Mouse (Mus musculus): ENCODE data around the gene Rps15. TPM values are rescaled to one million over a fixed set of nuclear protein-coding genes. Genes with fewer than 3 reads are reported as not detected.

The Rps15 gene
- polyA plus RNA-seq, 1 experiment from 2014 or later = 939 TPM

DNA sequence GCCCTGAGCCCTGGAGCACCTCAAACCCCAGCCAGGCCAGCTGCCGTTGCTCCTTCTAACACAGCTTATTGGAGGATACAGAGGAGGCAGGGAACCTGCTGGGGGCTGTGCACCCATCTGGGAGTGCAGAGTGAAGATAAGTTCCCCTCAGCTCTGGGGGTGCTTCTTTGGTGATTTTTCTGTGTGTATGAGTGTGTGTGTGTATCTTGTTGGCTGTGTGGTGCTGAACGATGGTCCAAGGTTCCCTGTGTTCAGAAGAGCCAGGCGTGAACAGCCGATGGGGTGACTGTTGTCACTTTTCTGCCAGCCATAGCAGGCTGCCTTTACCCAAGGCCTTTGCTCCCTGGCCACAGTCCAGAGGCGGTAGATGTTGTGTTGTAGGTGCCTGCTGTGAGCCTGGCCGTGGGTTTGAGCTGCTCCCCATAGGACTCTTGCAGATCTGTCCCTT lies 21.5 kb upstream of the Rps15 start:
- Histone ChIP-seq H3K36me3 (ENCODE audit: control insufficient read depth, insufficient read depth, low read length) (peaks cover 16% of the 10 kb centered on the region), H3K9ac (ENCODE audit: low read length) (no peak overlapping the region)

DNA sequence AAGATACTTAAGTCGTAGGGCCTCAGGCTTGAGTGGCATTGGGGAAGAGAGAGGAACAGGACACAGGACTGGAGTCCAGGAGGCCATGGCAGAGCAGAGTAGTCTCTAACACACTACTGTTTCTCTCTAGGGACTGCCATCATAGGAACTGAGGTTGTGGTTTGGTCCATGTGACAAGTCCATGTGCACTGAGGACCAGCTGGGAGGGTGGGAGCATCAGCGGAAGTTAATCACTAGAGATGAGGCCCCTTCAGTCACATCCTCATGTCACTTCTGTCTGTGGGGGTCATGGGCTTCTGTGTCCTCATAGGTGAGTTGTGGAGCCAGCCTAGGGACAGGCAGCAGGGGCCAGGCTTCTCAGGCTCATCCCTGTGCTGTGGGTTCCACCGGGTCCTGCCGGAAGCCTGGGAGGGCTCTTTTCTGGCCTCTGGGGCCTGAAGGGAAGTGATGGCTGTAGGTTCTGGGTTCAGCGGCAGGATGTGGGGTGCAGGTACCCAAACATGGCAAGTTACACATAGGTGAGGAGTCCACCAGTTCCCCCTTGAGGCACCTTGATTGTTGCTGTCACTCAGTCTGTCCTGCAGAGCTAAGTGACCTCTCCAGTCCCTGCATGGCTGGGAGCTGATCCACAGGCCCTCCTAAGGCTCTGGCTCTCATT lies 20.9 kb upstream of the Rps15 start:
- WGBS = 79% methylated on average over 5 of the region's 5 CpGs
- H3K36me3 ChIP-seq (ENCODE audit: control insufficient read depth, insufficient read depth, low read length) = peaks cover 22% of the 10 kb centered on the region
- peaks cover 29% of the 10 kb centered on the region for H3K4me1 ChIP-seq (replicated peaks; ENCODE audit: control insufficient read depth, insufficient read depth, low read length)
- no peak overlapping the region for H3K9ac ChIP-seq (ENCODE audit: low read length)
- H3K27ac ChIP-seq (ENCODE audit: low read length) = no peak overlapping the region
- no peak overlapping the region for H3K4me2 ChIP-seq (ENCODE audit: low read depth, low read length)
- ATAC-seq (ENCODE audit: low read depth) = no peak
- H3K9me3 ChIP-seq (ENCODE audit: control insufficient read depth, low read length) = no peaks in the 10 kb centered on the region
- H3K27me3 ChIP-seq (ENCODE audit: control insufficient read depth, insufficient read depth, low read depth, low read length) = no peaks in the 10 kb centered on the region
- H3K4me3 ChIP-seq (ENCODE audit: low read length) = no peak overlapping the region

More for the DNA sequence above, 21.5 kb upstream of the Rps15 start:
- H3K4me3 ChIP-seq (ENCODE audit: low read length) = no peak overlapping the region
- 51% methylated on average over 6 of the region's 6 CpGs for WGBS
- H3K27me3 ChIP-seq (ENCODE audit: control insufficient read depth, insufficient read depth, low read depth, low read length) = no peaks in the 10 kb centered on the region
- H3K9me3 ChIP-seq (ENCODE audit: control insufficient read depth, low read length) = no peaks in the 10 kb centered on the region
- H3K4me2 ChIP-seq (ENCODE audit: low read depth, low read length) = no peak overlapping the region
- H3K27ac ChIP-seq (ENCODE audit: low read length) = 0 out of 2 replicates have a peak overlapping the region, but pooled peaks have one; percentile 22
- H3K4me1 ChIP-seq (replicated peaks; ENCODE audit: control insufficient read depth, insufficient read depth, low read length) = peaks cover 32% of the 10 kb centered on the region
- ATAC-seq (ENCODE audit: low read depth) = no peak

DNA sequence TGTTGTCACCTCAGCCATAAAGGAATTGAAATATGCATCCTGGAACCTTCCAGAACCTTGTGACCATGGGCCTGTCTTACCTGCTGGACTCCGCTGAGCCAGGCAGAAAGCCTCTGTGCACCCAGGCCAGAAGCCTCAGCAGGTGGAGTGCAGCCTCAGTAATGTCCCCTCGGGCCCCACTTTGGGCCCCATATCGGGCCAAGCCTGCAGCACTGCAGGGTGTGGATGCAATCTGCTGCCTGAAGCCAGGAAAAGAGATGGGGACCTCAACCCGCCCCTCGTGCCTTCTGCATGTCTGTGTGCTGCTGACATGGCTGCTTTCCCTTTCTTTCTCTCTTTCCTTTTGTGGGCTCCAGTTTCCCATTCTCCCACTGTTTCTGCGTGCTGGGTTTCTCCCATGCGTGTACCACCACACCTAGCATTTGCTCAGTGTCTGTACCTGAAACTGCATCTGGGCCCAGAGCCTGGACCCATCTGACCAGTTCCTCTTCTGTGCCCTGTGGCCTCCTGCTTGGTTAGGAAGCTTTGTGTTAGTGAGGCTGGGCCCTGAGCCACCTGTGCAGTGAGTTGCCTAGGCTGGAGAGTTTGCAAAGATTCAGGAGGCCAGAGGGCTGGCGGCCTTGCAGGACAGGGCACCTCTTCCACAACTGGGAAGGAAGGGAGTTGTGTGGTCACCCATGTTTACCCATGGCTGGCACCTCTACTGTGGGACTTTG lies 20.2 kb upstream of the Rps15 start:
- no peaks in the 10 kb centered on the region for H3K9me3 ChIP-seq (ENCODE audit: control insufficient read depth, low read length)
- H3K27ac ChIP-seq (ENCODE audit: low read length) = no peak overlapping the region
- no peak for ATAC-seq (ENCODE audit: low read depth)
- H3K27me3 ChIP-seq (ENCODE audit: control insufficient read depth, insufficient read depth, low read depth, low read length) = no peaks in the 10 kb centered on the region
- H3K36me3 ChIP-seq (ENCODE audit: control insufficient read depth, insufficient read depth, low read length) = peaks cover 25% of the 10 kb centered on the region
- H3K4me2 ChIP-seq (ENCODE audit: low read depth, low read length) = no peak overlapping the region
- no peak overlapping the region for H3K9ac ChIP-seq (ENCODE audit: low read length)
- no peak overlapping the region for H3K4me3 ChIP-seq (ENCODE audit: low read length)
- 81% methylated on average over 8 of the region's 8 CpGs for WGBS
- H3K4me1 ChIP-seq (replicated peaks; ENCODE audit: control insufficient read depth, insufficient read depth, low read length) = peaks cover 22% of the 10 kb centered on the region

DNA sequence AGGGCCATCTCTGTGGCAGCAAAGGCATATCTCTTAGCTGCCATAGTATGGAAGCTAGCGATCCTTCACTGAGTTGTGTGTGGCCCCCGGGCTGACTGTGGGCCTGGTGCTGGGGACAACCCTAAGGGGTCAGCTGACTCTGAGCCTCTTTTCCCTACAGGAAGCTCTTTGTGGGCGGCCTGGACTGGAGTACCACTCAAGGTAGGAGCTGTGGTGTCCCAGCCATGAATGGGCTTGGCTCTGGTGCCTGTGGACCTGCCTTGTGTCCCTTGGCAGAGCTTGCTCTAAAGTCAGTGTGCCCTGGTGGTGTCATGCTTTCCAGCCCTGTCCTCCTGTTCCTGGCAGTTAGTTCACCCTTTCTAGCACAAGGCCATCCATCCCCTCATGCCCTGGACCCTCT lies 18.4 kb upstream of the Rps15 start:
- no peak overlapping the region for H3K4me3 ChIP-seq (ENCODE audit: low read length)
- no peak overlapping the region for H3K27ac ChIP-seq (ENCODE audit: low read length)
- WGBS = 65% methylated on average over 3 of the region's 3 CpGs
- ATAC-seq (ENCODE audit: low read depth) = 0 out of 2 replicates have a peak, but pooled peaks have one; percentile 4
- no peak overlapping the region for H3K4me2 ChIP-seq (ENCODE audit: low read depth, low read length)
- H3K4me1 ChIP-seq (replicated peaks; ENCODE audit: control insufficient read depth, insufficient read depth, low read length) = peaks cover 7% of the 10 kb centered on the region
- no peaks in the 10 kb centered on the region for H3K9me3 ChIP-seq (ENCODE audit: control insufficient read depth, low read length)
- no peaks in the 10 kb centered on the region for H3K27me3 ChIP-seq (ENCODE audit: control insufficient read depth, insufficient read depth, low read depth, low read length)
- H3K9ac ChIP-seq (ENCODE audit: low read length) = no peak overlapping the region
- H3K36me3 ChIP-seq (ENCODE audit: control insufficient read depth, insufficient read depth, low read length) = peaks cover 40% of the 10 kb centered on the region

DNA sequence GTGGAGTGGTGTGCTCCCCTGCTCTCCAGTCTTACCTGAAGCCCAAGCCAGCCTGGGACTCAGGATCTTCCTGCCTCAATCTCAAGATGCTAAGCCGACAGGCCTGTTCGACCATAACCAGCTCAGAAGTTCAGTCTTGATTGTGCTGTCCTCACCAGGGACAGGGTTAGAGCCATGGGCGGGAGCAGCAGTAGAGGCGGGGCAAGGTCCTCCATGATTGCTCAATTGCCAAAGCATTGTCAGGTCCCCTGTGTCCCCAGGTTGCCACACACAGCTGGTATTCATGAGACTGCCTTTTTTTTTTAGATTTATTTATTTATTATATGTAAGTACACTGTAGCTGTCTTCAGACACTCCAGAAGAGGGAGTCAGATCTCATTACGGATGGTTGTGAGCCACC lies 16.0 kb upstream of the Rps15 start:
- WGBS = 83% methylated on average over 4 of the region's 5 CpGs
- peaks cover 59% of the 10 kb centered on the region for H3K36me3 ChIP-seq (ENCODE audit: control insufficient read depth, insufficient read depth, low read length)
- no peak for ATAC-seq (ENCODE audit: low read depth)

DNA sequence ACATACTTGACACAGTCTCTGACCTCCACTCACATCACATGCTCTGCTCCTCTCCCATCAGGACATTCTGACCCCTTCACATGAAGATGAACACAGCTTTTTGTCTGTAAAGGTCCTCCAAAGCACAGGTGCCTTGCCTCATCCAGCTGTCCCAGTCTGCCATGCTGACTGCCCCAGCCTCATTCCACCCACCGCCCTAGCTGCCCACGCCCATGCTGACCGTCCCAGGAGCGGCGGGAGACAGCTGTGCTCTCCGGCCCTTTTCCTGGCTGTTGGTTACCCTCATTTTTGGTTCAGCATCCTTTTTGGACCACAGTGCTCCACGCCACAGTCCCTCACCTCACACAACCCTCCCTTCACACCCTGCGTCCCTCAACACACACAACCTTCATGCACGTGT lies 13.9 kb upstream of the Rps15 start:
- 88% methylated on average over 9 of the region's 9 CpGs for WGBS
- no peak overlapping the region for H3K4me3 ChIP-seq (ENCODE audit: low read length)
- H3K9ac ChIP-seq (ENCODE audit: low read length) = no peak overlapping the region
- H3K4me2 ChIP-seq (ENCODE audit: low read depth, low read length) = no peak overlapping the region
- no peak for ATAC-seq (ENCODE audit: low read depth)
- no peak overlapping the region for H3K27ac ChIP-seq (ENCODE audit: low read length)
- peaks cover 16% of the 10 kb centered on the region for H3K4me1 ChIP-seq (replicated peaks; ENCODE audit: control insufficient read depth, insufficient read depth, low read length)
- no peaks in the 10 kb centered on the region for H3K9me3 ChIP-seq (ENCODE audit: control insufficient read depth, low read length)
- H3K36me3 ChIP-seq (ENCODE audit: control insufficient read depth, insufficient read depth, low read length) = peaks cover 59% of the 10 kb centered on the region
- H3K27me3 ChIP-seq (ENCODE audit: control insufficient read depth, insufficient read depth, low read depth, low read length) = no peaks in the 10 kb centered on the region

More for the DNA sequence above, 16.0 kb upstream of the Rps15 start:
- H3K27ac ChIP-seq (ENCODE audit: low read length) = no peak overlapping the region
- no peaks in the 10 kb centered on the region for H3K27me3 ChIP-seq (ENCODE audit: control insufficient read depth, insufficient read depth, low read depth, low read length)
- H3K9me3 ChIP-seq (ENCODE audit: control insufficient read depth, low read length) = no peaks in the 10 kb centered on the region
- no peak overlapping the region for H3K4me2 ChIP-seq (ENCODE audit: low read depth, low read length)
- H3K4me3 ChIP-seq (ENCODE audit: low read length) = no peak overlapping the region
- H3K9ac ChIP-seq (ENCODE audit: low read length) = no peak overlapping the region
- H3K4me1 ChIP-seq (replicated peaks; ENCODE audit: control insufficient read depth, insufficient read depth, low read length) = peaks cover 6% of the 10 kb centered on the region

DNA sequence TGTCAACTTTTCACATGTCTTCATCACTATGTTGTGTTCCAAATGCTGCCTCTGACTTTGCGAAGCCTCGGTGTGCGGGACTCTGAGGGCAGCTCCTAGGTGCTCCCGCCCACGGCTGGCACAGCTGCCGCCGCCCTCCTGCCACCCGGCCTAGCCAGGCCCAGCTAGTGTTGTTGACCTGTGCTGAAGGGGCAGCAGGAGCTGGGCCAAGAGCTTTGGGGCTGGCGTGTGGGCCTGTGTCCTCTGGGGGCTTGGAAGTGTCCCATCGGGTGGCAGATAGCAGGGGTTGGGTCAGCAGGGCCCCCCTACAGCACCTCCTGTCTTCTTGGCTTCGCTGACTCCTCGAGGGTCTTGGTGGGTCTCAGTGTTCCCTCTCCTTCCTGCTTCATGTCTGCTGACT lies 13.0 kb upstream of the Rps15 start:
- peaks cover 59% of the 10 kb centered on the region for H3K36me3 ChIP-seq (ENCODE audit: control insufficient read depth, insufficient read depth, low read length)
- H3K27me3 ChIP-seq (ENCODE audit: control insufficient read depth, insufficient read depth, low read depth, low read length) = no peaks in the 10 kb centered on the region
- H3K9me3 ChIP-seq (ENCODE audit: control insufficient read depth, low read length) = no peaks in the 10 kb centered on the region
- no peak overlapping the region for H3K9ac ChIP-seq (ENCODE audit: low read length)
- ATAC-seq (ENCODE audit: low read depth) = no peak
- no peak overlapping the region for H3K4me2 ChIP-seq (ENCODE audit: low read depth, low read length)
- H3K27ac ChIP-seq (ENCODE audit: low read length) = no peak overlapping the region
- H3K4me3 ChIP-seq (ENCODE audit: low read length) = no peak overlapping the region
- H3K4me1 ChIP-seq (replicated peaks; ENCODE audit: control insufficient read depth, insufficient read depth, low read length) = peaks cover 16% of the 10 kb centered on the region
- WGBS = 88% methylated on average over 12 of the region's 12 CpGs

DNA sequence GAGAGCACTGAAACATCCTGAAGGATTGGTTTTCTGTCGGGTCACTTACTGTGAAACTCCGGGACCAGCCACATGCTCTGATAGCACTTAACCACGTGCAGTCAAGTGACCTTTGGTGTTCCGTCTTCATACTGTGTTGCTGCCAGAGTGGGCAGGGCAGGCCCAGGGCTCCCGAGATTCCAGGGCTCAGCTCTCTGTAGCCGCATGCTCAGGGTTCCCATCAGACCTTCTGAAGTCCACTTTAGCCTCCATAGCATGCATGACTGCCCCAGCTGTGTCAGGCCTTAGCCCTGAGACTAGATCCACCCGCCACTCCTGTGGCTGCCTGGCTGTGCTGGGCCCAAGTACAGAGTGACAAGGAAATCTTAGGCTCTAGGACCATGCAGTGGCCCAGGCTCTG lies 10.9 kb upstream of the Rps15 start:
- Histone ChIP-seq H3K9me3 (ENCODE audit: control insufficient read depth, low read length) (no peaks in the 10 kb centered on the region), H3K27ac (ENCODE audit: low read length) (peak overlapping the region; percentile 95), H3K4me1 (replicated peaks; ENCODE audit: control insufficient read depth, insufficient read depth, low read length) (peaks cover 16% of the 10 kb centered on the region), H3K27me3 (ENCODE audit: control insufficient read depth, insufficient read depth, low read depth, low read length) (no peaks in the 10 kb centered on the region), H3K4me3 (ENCODE audit: low read length) (no peak overlapping the region), H3K4me2 (ENCODE audit: low read depth, low read length) (peak overlapping the region; percentile 29; the same call in 1 of the 2 replicates), H3K36me3 (ENCODE audit: control insufficient read depth, insufficient read depth, low read length) (peaks cover 67% of the 10 kb centered on the region), H3K9ac (ENCODE audit: low read length) (peak overlapping the region; percentile 16; the same call in 1 of the 2 replicates)
- ATAC-seq (ENCODE audit: low read depth) = no peak
- WGBS = 65% methylated on average over 7 of the region's 7 CpGs

DNA sequence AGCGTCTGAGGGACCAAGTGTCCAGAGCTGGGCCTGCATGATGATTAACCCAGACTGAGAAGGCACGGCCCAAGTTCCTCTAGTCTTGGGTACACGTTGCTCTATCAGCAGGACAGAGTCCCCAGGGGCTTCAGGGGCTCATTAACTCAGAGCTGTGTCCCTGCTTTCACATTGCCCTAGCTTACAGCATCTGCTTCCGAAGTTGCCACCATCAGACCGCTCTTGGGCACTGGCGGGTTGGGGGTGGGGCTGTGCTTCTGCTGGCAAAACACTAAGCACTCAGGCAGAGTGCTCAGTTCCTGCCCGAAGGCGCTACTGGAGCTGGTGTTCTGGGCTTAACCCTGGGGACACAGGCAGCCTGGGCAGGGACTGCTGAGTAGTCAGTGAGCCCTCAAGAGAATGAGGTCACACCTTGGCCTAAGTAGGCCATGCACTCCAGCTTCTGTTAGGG lies 10.3 kb upstream of the Rps15 start:
- Histone ChIP-seq H3K9me3 (ENCODE audit: control insufficient read depth, low read length) (no peaks in the 10 kb centered on the region), H3K36me3 (ENCODE audit: control insufficient read depth, insufficient read depth, low read length) (peaks cover 67% of the 10 kb centered on the region), H3K4me1 (replicated peaks; ENCODE audit: control insufficient read depth, insufficient read depth, low read length) (peaks cover 16% of the 10 kb centered on the region), H3K4me2 (ENCODE audit: low read depth, low read length) (peak overlapping the region; percentile 29; the same call in 1 of the 2 replicates), H3K4me3 (ENCODE audit: low read length) (no peak overlapping the region), H3K9ac (ENCODE audit: low read length) (peak overlapping the region; percentile 40; the same call in 1 of the 2 replicates), H3K27ac (ENCODE audit: low read length) (peak overlapping the region; percentile 95), H3K27me3 (ENCODE audit: control insufficient read depth, insufficient read depth, low read depth, low read length) (no peaks in the 10 kb centered on the region)
- 57% methylated on average over 8 of the region's 8 CpGs for WGBS
- peak; percentile 66 for ATAC-seq (ENCODE audit: low read depth)

All from lung, embryonic 16.5 days (tissue).